Mouse (Mus musculus) embryonic facial prominence, embryonic 11.5 days (tissue): ENCODE results near the gene Glb1l. TPM values are rescaled to one million over a fixed set of nuclear protein-coding genes. Genes with fewer than 3 reads are reported as not detected.

Experiments
- ATAC-seq: fragments of 200-750 bp; cut with Nextera tagmentation; replicated peaks from 2 replicates; pipeline ENCODE4 v1.8.0; 2017; ENCODE audit warnings: low read depth; ENCODE audit not compliant: insufficient number of reproducible peaks, low FRiP score, low TSS enrichment
- DNase-seq: peaks from one replicate; pipeline ENCODE4 v3.0.0-alpha.2; 2015; ENCODE audit warnings: low spot score
- H3K27ac ChIP-seq: fragments of 300-500 bp; sonication (generic); replicated peaks from 2 replicates; pipeline ENCODE4 v1.5.1; 2014; ENCODE audit warnings: mild to moderate bottlenecking, low read depth, low read length, control low read depth
- H3K27me3 ChIP-seq: fragments of 300-500 bp; sonication (generic); 2 replicates; pipeline ENCODE4 v1.6.1; 2014; ENCODE audit warnings: mild to moderate bottlenecking, low read length, moderate library complexity, mixed read lengths; ENCODE audit not compliant: control insufficient read depth, insufficient read depth
- H3K36me3 ChIP-seq: fragments of 300-500 bp; sonication (generic); replicated peaks from 2 replicates; pipeline ENCODE4 v1.6.1; 2014; ENCODE audit warnings: low read depth, mild to moderate bottlenecking, low read length, moderate library complexity, mixed read lengths; ENCODE audit not compliant: control insufficient read depth, insufficient read depth
- H3K4me1 ChIP-seq: fragments of 300-500 bp; sonication (generic); 2 replicates; pipeline ENCODE4 v1.6.1; 2014; ENCODE audit warnings: low read length, mixed read lengths; ENCODE audit not compliant: control insufficient read depth, insufficient read depth
- H3K4me2 ChIP-seq: fragments of 300-500 bp; sonication (generic); 2 replicates; pipeline ENCODE4 v1.6.1; 2014; ENCODE audit warnings: low read depth, mild to moderate bottlenecking, control low read depth, low read length, moderate library complexity
- H3K4me3 ChIP-seq: fragments of 300-500 bp; sonication (generic); 2 replicates; pipeline ENCODE4 v1.5.1; 2014; ENCODE audit warnings: low read depth, low read length, control low read depth
- H3K9ac ChIP-seq: fragments of 300-500 bp; sonication (generic); replicated peaks from 2 replicates; pipeline ENCODE4 v1.6.1; 2014; ENCODE audit warnings: mild to moderate bottlenecking, control low read depth, low read length
- H3K9me3 ChIP-seq: fragments of 300-500 bp; sonication (generic); replicated peaks from 2 replicates; pipeline ENCODE4 v1.6.1; 2016; ENCODE audit warnings: mild to moderate bottlenecking, low read length, inconsistent platforms, mixed read lengths; ENCODE audit not compliant: control insufficient read depth
- WGBS: fragments of 180-500 bp; shearing (Covaris S2); extraction: QIAGEN DNeasy Blood & Tissue Kit; methylation state at CpG from one replicate; pipeline ENCODE4 v1.1.7; 2014; 5-methylcytosine and 5-hydroxymethylcytosine counted together
- polyA plus RNA-seq: library from polyadenylated mRNA; unstranded; fragments of >200 nt; fragmentation: Nextera tagmentation; extraction: Ambion mirVana; gene quantifications from 2 replicates; pipeline ENCODE4 v1.2.1, GENCODE M21; 2014

Gene Glb1l
- polyA plus RNA-seq, 1 experiment from 2014 or later = 14.1 TPM

GRCm38 (mm10) chr1:75217893-75218226, 7.2 kb upstream of the Glb1l start:
- DNase-seq (no peak), ATAC-seq (no peak)
- Histone ChIP-seq H3K4me2 (peak overlapping the region; percentile 81), H3K9ac (no peak overlapping the region), H3K4me1 (peaks cover 3% of the 10 kb centered on the region), H3K27ac (no peak overlapping the region), H3K9me3 (no peaks in the 10 kb centered on the region), H3K4me3 (peak overlapping the region; percentile 41; the same call in 1 of the 2 replicates), H3K27me3 (peaks cover 34% of the 10 kb centered on the region), H3K36me3 (no peaks in the 10 kb centered on the region)
- WGBS = 4% methylated on average over 6 of the region's 6 CpGs

GRCm38 (mm10) chr1:75216797-75217585, 6.4 kb upstream of the Glb1l start:
- Histone ChIP-seq H3K36me3 (no peaks in the 10 kb centered on the region), H3K27ac (no peak overlapping the region), H3K27me3 (peaks cover 34% of the 10 kb centered on the region), H3K4me3 (no peak overlapping the region), H3K4me1 (peaks cover 3% of the 10 kb centered on the region), H3K9me3 (no peaks in the 10 kb centered on the region), H3K4me2 (no peak overlapping the region), H3K9ac (no peak overlapping the region)
- 80% methylated on average over 13 of the region's 13 CpGs for WGBS
- ATAC-seq (no peak), DNase-seq (no peak)

- Histone ChIP-seq H3K36me3 (no peaks in the 10 kb centered on the region), H3K9me3 (no peaks in the 10 kb centered on the region), H3K4me2 (no peak overlapping the region), H3K27me3 (peaks cover 33% of the 10 kb centered on the region), H3K4me3 (no peak overlapping the region), H3K27ac (no peak overlapping the region), H3K9ac (no peak overlapping the region), H3K4me1 (peaks cover 3% of the 10 kb centered on the region)
- WGBS = 95% methylated on average over 9 of the region's 9 CpGs
- DNase-seq = no peak
- no peak for ATAC-seq
Measured at GRCm38 (mm10) chr1:75215785-75216184, 5.2 kb upstream of the Glb1l start.

GRCm38 (mm10) chr1:75214886-75215285, 4.3 kb upstream of the Glb1l start:
- WGBS = 79% methylated on average over 5 of the region's 5 CpGs
- ATAC-seq = no peak
- no peak overlapping the region for H3K27ac ChIP-seq
- no peak for DNase-seq
- H3K27me3 ChIP-seq = peaks cover 24% of the 10 kb centered on the region
- no peak overlapping the region for H3K4me2 ChIP-seq
- H3K9ac ChIP-seq = no peak overlapping the region
- H3K36me3 ChIP-seq = no peaks in the 10 kb centered on the region
- H3K9me3 ChIP-seq = no peaks in the 10 kb centered on the region
- no peak overlapping the region for H3K4me3 ChIP-seq
- H3K4me1 ChIP-seq = peaks cover 3% of the 10 kb centered on the region

GRCm38 (mm10) chr1:75214442-75214841, 3.8 kb upstream of the Glb1l start:
- DNase-seq (no peak), ATAC-seq (no peak)
- Histone ChIP-seq H3K4me1 (no peaks in the 10 kb centered on the region; the same call in 1 of the 2 replicates), H3K27ac (no peak overlapping the region), H3K4me2 (no peak overlapping the region), H3K27me3 (peaks cover 20% of the 10 kb centered on the region), H3K9ac (no peak overlapping the region), H3K36me3 (no peaks in the 10 kb centered on the region), H3K9me3 (no peaks in the 10 kb centered on the region), H3K4me3 (no peak overlapping the region)
- 87% methylated on average over 2 of the region's 2 CpGs for WGBS

GRCm38 (mm10) chr1:75213096-75213495, 2.5 kb upstream of the Glb1l start:
- no peaks in the 10 kb centered on the region for H3K36me3 ChIP-seq
- ATAC-seq (no peak), DNase-seq (no peak)
- no peak overlapping the region for H3K9ac ChIP-seq
- H3K9me3 ChIP-seq = no peaks in the 10 kb centered on the region
- no peak overlapping the region for H3K27ac ChIP-seq
- peaks cover 8% of the 10 kb centered on the region for H3K27me3 ChIP-seq
- 85% methylated on average over 7 of the region's 7 CpGs for WGBS
- H3K4me2 ChIP-seq = no peak overlapping the region
- no peak overlapping the region for H3K4me3 ChIP-seq
- H3K4me1 ChIP-seq = no peaks in the 10 kb centered on the region

- Histone ChIP-seq H3K9me3 (no peaks in the 10 kb centered on the region), H3K4me3 (no peak overlapping the region)
Measured at GRCm38 (mm10) chr1:75212542-75212941, 1.9 kb upstream of the Glb1l start.

GRCm38 (mm10) chr1:75211141-75211708, 612 bp upstream of the Glb1l start:
- WGBS = 13% methylated on average over 17 of the region's 17 CpGs
- H3K4me2 ChIP-seq = peak overlapping the region; percentile 92
- H3K9ac ChIP-seq = peak overlapping the region; percentile 92
- no peaks in the 10 kb centered on the region for H3K9me3 ChIP-seq
- no peaks in the 10 kb centered on the region for H3K27me3 ChIP-seq
- DNase-seq = no peak
- H3K36me3 ChIP-seq = no peaks in the 10 kb centered on the region
- no peaks in the 10 kb centered on the region for H3K4me1 ChIP-seq
- H3K4me3 ChIP-seq = peak overlapping the region; percentile 87
- ATAC-seq = 0 out of 2 replicates have a peak, but pooled peaks have one; percentile 19
- no peak overlapping the region for H3K27ac ChIP-seq

More at GRCm38 (mm10) chr1:75212542-75212941, 1.9 kb upstream of the Glb1l start:
- DNase-seq (no peak), ATAC-seq (no peak)
- Histone ChIP-seq H3K4me2 (no peak overlapping the region), H3K27me3 (peaks cover 5% of the 10 kb centered on the region), H3K9ac (no peak overlapping the region), H3K4me1 (no peaks in the 10 kb centered on the region), H3K27ac (no peak overlapping the region), H3K36me3 (no peaks in the 10 kb centered on the region)
- WGBS = 66% methylated on average over 4 of the region's 4 CpGs
